Mouse (Mus musculus): ENCODE results near the gene Trappc10. TPM values are rescaled to one million over a fixed set of nuclear protein-coding genes. Genes with fewer than 3 reads are reported as not detected.

Gene Trappc10
- total RNA-seq, 2 experiments from 2014 or later = 46.6 to 48.2 TPM

DNA sequence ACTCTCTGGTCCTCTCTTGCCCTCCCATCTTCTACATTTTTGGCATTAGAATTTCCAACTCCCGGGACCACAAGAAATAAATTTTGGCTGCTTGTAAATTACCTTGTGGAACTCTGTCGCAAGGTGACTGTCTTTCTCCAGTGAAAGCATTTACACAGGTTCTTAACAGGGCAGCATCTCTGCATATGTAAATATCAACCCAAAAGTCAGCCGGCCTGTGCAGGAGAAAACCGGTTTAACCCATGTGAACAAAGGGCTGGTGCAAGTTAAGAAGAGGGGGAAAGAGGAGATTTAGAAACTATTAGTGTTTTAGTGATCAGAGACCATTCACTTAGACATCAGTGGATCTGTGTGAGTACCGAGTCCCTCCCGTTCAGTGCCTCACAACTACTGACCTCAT is 15.3 kb upstream of the Trappc10 start:
- intact Hi-C loops (cut with DNase I) = no loop called here
- no peak for DNase-seq

DNA sequence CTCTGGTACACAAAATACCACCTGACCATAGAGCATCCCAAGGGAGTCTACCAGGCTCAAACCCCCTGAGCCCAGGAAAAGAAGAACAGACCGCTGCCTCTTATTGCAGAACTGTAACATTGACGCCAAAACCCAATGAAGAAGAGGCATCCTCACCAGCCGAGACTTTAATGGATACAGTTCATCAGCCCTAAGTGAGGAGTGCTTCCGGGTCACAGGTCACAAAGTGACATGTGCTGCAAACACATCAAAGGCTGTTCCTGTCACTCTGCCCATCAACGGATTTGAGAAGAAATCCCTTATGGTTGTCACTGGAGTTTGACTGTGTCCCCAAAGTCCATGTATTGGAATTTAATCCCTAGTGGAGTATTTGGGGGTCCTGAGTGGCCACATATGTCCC is 14.8 kb upstream of the Trappc10 start:
- intact Hi-C loops (cut with DNase I) = no loop called here
- no peak for DNase-seq

DNA sequence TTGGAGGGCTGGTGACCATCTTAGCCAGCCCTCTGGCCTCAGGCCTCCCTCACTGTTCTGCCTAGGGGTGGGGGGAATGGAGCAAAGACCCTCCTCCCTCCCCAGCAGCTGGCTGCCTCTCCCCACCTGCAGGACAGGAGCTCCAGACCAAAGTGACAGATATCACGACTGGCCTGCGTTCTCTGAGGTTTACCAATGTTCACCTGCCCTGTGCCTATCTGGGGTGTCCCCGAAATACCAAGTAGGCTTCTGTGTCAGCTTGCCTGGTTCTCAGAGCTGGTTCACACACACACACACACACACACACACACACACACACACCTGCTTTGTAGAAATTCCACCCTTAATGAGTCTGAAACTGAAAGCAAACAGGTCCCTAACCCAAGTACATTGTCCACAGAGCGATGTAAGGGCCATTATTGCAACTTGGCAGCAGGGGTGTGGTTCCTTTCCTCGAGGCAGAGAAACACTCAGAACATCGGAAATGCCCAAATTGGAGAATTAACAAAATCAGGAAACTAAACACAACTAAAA is 13.8 kb upstream of the Trappc10 start:
- DNase-seq = no peak
- intact Hi-C loops (cut with DNase I) = no loop called here

DNA sequence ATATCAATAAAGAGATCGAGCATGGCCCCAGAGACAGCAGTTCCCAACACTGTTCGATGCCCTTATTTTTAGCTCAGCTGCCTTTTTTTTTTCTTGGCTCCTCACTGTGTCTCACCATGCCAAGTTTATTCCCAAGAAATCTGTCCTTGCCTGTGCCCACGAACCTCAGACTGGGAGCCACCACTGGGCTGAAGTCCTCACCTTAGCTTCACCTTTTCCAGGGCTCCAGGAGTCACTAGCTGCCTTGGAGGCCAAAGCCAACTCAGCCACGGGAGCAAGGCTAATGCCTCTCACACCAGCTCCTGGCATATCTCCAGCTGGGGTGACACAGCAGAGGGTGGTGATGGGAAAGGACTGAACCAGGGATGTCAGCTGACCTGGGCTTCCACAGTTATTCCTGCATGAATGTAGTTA is 11.2 kb upstream of the Trappc10 start:
- intact Hi-C loops (cut with DNase I) = no loop called here
- peak; percentile 60 to 66 for DNase-seq

DNA sequence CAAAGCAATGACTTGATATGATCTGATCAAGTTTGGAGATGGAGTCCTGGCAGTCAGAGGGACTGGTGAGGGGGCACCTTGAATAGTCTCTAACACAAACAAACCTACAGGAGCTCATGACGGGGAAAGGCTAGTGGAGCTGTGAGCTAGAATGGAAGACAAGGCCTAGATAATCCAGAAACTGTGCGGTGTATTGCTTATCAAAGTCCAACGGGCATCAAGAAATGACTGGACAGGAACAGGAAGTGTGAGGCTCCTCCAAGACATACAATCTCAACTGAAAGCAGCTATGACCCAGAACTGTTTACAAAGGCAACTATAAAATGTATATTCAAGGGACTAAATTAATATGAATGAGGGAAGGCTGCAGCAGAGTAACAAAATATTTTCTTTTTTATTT is 2.8 kb upstream of the Trappc10 start:
- intact Hi-C loops (cut with DNase I) = no loop called here
- no peak for DNase-seq

DNA sequence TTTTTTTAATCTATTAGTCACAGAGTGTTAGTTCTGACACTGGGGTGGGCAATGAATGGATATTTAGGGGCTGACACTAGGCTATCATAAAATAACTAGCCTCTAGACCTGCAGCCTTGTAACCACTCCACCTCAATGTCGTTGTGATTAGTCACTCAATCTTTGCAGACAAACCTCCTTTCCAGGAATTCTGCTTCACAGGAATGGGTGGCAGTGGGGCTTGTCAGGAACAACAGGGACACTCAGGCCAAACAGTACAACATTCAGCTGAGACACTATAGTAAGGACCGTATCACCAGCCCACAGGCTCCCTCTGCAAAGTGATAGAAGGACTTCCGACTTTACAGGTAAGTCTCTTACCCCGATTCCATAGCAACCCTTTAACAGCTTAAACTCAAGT is 2.3 kb upstream of the Trappc10 start:
- intact Hi-C loops (cut with DNase I) = no loop called here
- no peak for DNase-seq

DNA sequence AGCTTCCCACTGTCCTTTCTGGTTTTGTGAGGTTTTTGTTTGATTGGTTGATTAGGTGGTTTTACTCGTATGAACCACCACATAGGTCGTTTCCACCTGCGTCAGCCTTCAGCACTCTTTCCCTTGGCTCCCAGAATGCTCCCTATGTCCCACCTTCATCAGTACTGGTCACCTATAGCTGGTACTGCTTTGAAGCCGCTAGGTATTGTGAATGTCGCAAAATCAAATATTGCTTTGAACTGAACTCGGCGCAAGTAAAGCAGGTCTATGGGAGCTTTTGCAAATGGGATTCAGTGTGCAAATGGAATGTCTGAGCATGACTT is 745 bp upstream of the Trappc10 start:
- no peak for DNase-seq

DNA sequence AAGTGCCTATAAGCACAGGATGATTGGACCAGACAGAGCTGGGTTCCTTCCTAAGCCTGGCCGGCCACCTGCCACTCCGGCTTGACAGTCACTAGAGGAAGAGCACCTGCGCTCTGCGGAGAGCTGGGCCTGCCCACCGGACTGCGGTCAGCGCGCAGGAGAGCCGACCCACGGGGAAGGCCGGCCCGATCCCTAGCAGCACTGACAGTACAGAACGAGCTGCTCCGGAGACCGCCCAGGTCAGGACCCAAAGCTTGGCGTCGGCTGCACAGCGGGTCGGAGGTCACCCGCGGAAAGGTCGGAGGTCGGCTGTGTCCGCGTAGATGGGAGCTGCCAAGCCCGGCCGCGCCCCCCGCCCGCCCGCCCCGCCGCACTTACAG is 393 bp downstream of the Trappc10 start:
- DNase-seq = peak in 1 of 2 experiments; percentile 49

More for the DNA sequence above, 745 bp upstream of the Trappc10 start:
- intact Hi-C loops (cut with DNase I) = loop anchor here (1.0 kb wide), 1 partner anchor 60 kb away; the partner anchor contains the start of gene Pwp2

DNA sequence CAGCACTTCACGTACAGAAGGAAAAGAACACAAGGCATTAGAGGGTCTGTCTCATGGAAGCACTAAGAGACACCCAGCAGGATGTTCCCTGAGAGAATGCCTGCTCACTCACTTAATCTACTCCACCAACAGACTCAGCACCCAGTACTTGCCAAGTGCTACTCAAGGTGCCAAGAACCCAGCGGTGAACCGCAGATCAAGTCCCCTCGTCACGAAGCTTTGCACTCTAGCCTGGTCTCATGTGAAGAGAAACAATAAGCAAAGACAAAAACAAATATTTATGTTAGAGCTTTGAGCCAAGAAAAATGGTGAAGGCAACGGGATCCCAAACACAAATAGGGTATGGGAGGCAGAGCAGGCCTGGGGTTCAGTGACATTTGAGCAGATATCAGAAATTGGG is 5.5 kb downstream of the Trappc10 start:
- intact Hi-C loops (cut with DNase I) = no loop called here
- no peak for DNase-seq

More for the DNA sequence above, 393 bp downstream of the Trappc10 start:
- intact Hi-C loops (cut with DNase I) = loop anchor here (1.0 kb wide), 1 partner anchor 168 kb away; no protein-coding TSS in a partner anchor

DNA sequence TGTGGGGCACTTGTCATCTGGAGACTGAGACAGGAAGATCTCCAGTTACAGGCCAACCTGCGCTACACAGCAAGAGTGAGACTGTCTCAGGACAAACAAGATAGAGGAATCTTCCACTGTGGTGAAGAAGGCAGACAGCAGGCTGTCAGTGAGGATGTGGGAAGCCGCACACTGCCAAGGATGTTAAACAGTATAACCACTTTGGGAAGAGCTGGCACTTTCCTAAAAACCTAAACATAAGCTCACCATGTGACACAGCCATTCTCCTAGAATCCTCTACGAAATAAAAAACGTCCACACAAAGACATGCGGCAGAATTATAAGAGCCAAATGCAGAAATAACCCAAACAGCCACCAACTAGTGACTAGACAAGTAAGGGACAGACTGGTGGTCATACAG is 6.1 kb downstream of the Trappc10 start:
- intact Hi-C loops (cut with DNase I) = no loop called here
- DNase-seq = no peak

DNA sequence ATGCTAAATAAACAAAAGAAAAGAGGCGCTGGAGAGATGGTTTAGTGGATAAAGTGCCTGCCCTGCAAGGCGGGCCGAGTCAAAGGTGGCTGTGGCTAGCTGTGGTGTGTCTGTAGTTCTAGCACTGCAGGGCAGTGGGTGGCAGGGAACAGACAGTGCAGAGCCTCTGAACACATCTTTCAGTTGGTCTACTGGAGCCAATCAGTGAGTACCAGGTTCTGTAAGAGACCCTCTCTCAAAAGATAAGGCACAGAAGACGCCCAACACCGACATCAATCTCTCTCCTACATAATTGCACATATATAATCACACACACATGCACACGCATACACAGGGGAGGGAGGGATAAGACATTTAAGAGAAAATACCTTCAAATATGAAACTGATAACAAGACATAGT is 6.6 kb downstream of the Trappc10 start:
- intact Hi-C loops (cut with DNase I) = no loop called here
- no peak for DNase-seq

DNA sequence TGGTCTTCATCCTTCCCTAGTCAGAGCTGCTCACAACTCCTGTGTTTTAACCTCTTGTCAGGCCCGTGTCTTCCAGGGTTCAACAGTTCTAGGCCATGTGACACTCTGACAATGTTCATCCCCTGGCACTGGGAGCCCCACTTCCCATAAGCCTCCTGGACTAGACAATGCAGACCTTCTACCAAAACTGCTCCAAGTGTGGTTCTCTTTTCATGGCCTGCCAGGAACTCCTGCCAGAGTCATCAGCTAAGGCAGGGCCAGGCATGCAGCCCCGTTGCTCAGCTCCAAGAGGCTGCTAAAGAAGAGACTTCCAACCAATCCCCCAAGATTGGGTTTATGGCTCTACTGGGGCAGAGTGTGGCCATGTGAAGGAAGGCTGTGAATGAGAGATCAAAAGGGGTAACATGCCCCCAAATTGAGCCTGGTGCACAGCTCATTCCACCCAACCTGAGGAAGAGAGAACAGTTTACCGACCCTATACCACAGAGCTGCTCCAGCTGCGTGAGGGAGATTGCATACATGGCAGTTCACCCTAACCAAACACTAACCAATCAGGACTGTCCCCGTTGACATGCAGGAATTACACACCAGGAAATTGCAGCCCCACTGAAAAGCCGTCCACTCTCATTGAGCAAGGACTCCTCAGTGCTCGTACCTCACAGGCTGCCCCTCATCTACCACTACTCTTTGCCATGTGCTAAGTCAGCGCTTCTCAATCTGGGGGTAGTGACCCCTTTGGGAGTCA is 7.4 kb downstream of the Trappc10 start:
- no peak for DNase-seq
- intact Hi-C loops (cut with DNase I) = no loop called here

DNA sequence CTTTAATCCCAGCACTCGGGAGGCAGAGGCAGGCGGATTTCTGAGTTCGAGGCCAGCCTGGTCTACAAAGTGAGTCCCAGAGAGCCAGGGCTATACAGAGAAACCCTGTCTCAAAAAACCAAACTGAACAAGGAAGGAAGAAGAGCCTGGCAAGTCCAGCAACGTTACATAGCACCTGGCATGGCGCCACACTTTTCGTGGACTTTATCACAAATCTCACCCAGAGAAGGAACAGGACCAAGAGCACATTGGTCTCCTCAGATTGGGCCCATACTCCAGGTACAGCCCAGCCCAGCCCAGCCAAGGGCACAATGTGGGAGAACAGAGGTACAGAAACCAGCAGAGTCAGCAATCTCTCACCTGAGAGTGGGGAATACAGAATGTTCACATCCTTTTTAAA is 10.7 kb downstream of the Trappc10 start:
- intact Hi-C loops (cut with DNase I) = no loop called here
- no peak for DNase-seq

DNA sequence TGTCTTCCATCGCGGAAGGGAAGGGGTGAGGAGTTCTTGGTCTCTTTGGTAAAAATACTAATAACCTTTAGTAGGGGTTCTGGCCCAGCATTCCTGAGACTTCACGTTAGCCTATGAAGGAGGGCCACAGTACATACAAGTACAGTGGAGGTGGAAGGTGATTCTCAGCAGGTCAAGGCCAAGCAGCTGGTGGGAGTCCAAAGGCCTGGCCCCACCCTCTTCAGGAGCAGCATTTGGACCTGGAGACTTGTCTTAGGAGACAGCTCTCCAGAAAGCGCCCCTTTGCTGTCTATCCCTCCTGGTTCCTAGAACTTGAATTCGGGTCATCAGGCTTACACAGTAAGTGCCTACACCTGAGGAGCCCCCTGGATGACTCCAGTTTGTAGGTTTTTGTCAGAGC is 11.3 kb downstream of the Trappc10 start:
- no peak for DNase-seq
- intact Hi-C loops (cut with DNase I) = no loop called here

DNA sequence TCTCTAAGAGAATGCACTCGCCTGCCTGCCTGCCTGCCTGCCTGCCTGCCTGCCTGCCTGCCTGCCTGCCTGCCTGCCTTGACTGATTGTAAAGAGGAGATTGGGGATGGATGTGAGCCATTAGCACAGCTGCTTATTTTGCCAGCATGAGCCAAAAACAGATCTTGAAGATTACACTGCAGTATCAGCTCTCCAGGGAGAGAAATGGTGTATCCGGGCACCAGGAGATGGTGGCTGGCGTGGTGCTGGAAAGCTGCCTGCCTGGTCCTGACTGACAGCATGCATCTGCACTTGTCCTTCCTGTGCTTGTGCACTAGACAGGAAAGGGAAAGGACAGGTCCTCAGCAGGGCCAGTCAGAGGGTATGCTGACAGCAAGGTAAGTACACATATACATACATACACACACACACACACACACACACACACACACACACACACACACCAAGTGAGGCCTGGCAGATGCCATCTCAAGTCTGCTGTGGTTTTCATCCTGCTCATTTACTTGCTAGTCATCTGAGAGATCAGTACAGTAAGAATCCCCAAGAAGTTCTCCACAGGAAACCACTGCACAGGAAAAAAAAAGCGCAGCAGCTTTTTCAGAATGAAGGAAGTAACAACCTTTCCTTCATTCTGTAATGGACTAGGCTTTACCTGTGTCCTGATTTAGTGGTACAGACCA is 12.0 kb downstream of the Trappc10 start:
- intact Hi-C loops (cut with DNase I) = no loop called here
- no peak for DNase-seq

DNA sequence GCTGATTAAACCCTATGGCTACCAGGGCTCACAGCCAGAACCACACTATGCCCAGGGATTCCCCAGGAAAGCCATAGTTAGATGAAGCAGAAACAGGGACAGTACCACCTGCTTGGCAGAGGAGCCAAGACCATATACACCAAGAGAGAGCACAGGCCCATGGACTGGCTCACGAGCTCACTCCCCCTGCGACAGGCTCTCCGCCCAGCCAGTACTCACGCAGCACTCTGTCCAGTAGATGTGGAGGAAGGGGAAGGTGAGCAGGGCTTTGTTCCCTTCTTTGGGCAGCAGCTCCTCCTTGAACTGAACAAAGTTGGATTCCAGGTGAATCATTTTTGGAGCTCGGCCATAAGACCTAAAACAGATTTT is 15.9 kb downstream of the Trappc10 start:
- intact Hi-C loops (cut with DNase I) = no loop called here
- no peak for DNase-seq

DNA sequence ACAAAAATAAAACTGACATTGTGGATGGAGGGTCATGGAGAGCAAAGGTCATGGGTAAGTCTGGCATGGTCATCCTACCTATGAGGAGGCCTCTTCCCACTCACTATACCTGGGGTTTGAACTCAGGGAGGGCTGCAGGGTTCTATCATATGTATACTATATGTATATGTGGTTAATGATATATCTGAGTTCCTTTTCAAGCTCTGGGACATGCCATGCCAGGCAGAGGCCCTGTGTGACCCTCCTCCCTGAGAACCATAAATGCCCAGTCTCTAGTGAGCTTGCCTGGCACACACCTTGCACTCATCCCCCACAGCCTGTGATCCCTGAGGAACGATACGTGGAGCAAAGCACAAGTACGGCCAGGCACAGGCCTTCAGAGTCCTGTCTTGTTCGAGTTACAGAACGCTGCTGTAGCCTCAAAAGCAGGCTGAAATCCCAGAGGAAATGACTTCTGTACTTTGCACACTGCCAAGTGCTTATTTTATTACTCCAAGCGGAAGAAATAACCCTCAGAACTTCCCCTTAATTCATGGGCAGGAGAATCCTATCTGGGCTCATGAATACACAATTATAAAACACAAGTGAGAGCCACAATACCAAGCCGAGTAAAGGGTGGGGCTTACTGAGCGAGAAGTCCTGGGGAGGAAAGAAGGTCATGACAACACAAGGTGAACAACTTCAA is 16.4 kb downstream of the Trappc10 start:
- peak in 1 of 2 experiments; percentile 19 for DNase-seq
- intact Hi-C loops (cut with DNase I) = no loop called here

DNA sequence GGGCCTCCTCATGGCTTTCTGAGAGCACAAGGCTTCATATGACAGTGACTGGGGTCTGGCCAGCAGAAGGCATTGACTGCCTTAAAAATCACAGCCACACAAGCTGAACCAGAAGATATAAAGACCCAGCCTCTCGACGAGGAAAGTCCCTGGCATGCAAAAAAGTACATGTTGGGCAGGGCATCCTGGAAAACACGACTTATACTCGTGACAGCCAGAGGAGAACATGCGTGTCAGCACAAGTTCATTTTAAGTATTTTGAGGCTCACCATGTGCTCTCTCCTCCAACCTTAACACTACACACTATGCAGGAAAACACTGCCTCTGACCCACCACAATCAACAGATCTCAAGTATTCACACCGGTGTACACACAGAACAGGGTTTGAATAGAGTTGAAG is 20.3 kb downstream of the Trappc10 start:
- DNase-seq = no peak
- intact Hi-C loops (cut with DNase I) = no loop called here

DNA sequence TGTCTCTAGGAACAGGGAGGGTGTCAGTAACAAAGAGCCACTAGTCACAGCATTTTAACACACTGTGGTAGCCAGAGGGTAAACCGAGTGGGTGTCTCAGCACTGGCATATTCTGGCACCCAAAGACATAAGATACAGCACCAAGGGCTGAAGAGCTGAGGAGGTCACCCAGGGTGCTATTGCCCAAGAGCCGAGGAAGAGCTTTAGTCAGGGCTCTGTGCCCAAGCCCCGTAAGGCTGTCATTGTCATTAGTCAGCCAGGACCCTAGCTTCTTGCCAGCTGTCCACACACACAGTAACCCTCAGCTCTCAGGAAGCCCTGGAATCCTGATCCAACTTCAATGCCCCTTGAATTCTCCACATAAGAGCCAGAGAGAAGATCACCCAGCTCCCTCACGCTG is 21.5 kb downstream of the Trappc10 start:
- peak; percentile 21 to 31 for DNase-seq

DNA sequence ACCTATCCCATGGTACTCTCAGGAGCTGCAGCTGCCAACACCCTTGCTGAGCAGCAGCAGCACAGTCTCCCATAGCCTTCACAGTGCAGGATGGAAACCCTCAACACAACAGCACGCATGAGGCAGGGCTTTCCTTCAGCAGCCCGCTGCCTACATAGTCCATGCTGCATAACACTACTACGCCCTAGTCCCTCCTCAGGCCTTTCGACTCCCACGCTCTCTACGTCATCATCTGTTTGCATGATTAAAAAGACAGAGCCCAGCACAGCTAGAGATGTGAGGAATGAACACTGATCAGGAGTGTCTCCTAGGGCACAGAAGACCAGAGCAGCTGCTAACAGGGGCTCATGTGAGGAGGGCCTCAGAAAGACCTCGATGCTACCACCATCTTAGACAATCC is 23.1 kb downstream of the Trappc10 start:
- DNase-seq = no peak
- intact Hi-C loops (cut with DNase I) = no loop called here

More for the DNA sequence above, 21.5 kb downstream of the Trappc10 start:
- intact Hi-C loops (cut with DNase I) = no loop called here

DNA sequence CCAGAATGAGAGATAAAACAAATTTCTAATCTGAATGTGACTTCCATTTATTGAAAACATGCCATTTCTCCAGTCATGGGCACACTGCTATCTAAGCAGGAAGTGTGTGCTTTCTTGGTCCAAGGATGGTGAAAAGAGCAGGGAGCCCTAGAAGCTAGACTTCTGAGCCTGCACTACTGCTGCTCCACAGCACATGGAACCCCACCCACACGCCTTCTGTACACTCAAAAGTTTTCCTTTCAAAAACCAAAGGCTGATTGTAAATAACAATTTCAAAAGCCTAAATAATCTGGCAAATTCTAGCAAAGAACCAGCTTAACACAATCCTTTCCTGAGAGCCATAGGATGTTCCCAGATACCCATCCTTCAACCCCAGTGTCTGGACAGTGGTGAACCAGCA is 24.9 kb downstream of the Trappc10 start:
- intact Hi-C loops (cut with DNase I) = no loop called here
- DNase-seq = no peak

DNA sequence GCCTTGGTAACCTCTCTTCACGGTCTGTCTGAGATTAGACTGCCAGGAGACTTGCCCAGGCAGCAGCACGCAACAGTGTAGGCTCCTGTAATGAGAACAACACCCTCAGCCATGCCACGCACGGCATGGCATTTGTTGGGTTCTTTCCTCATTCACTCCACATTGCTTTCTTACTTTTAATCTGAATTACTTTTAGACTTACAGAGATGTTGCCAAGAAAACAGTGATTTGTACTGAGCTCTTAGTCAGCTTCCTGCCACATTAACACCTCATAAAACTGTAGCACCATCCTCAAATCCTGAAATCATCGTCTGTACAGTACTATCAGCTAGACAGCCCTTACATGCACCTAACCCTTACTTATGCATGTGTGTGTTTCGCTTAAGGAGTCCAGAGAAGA is 25.9 kb downstream of the Trappc10 start:
- intact Hi-C loops (cut with DNase I) = no loop called here
- no peak for DNase-seq

Data from heart, postnatal 36 days (tissue).